Mouse (Mus musculus): ENCODE data around the gene Slc18a3.

DNA sequence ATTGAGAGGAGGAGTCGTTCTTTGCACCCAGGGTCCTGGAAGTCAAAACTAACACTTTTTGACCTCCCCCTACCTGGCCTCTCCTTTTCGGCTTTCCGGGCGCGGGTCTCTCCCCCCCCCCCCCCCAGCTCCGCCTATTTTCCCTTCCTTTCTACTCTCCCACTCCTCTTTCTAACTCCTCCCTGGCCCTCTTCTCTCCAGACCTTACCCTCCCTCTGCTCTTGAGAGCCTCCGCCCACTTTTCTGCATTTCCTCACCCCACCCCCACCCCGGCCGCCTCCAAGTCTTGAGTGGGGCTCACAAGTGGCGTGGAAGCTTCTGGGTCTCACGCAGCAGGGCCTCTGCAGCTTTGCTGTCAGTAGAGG is 838 bp upstream of the Slc18a3 start:
- no peak for TF ChIP-seq CTCF (IDR thresholded peaks at IDR 0.05; ENCODE audit: control insufficient read depth, insufficient read depth, insufficient replicate concordance, low read depth, low read length)
- no peak for TF ChIP-seq POLR2A (IDR thresholded peaks at IDR 0.05; ENCODE audit: control insufficient read depth, low read depth, low read length)
